Mouse (Mus musculus): ENCODE measurements around the gene Hpd. TPM values are rescaled to one million over a fixed set of nuclear protein-coding genes. Genes with fewer than 3 reads are reported as not detected.

Hpd gene
- total RNA-seq, 2 experiments from 2014 or later: not detected

Other genes with a start within 250 kb of the Hpd start
- 29.1 and 38.3 TPM in 2 replicates for gene Kdm2b, start 192.9 kb downstream of the Hpd start, total RNA-seq (2015)
- 31.6 and 38.6 TPM in 2 replicates for gene Kdm2b, start 192.9 kb downstream of the Hpd start, total RNA-seq (2017)
- gene Orai1, start 167.7 kb downstream of the Hpd start, total RNA-seq (2015): 80.5 and 87.4 TPM in 2 replicates
- gene Orai1, start 167.7 kb downstream of the Hpd start, total RNA-seq (2017): 21.0 and 21.8 TPM in 2 replicates
- gene Morn3, start 135.7 kb downstream of the Hpd start, total RNA-seq (2015): not detected in 2 replicates
- not detected in 2 replicates for gene Morn3, start 135.7 kb downstream of the Hpd start, total RNA-seq (2017)
- 0.87 and 2.5 TPM in 2 replicates for gene Tmem120b, start 114.3 kb downstream of the Hpd start, total RNA-seq (2015)
- 0.29 and 1.3 TPM in 2 replicates for gene Tmem120b, start 114.3 kb downstream of the Hpd start, total RNA-seq (2017)
- 5.4 and 7.6 TPM in 2 replicates for gene Rhof, start 50.0 kb downstream of the Hpd start, total RNA-seq (2015)
- 6.4 and 6.5 TPM in 2 replicates for gene Rhof, start 50.0 kb downstream of the Hpd start, total RNA-seq (2017)
- 40.4 and 44.9 TPM in 2 replicates for gene Setd1b, start 40.5 kb downstream of the Hpd start, total RNA-seq (2015)
- 4.1 and 8.7 TPM in 2 replicates for gene Setd1b, start 40.5 kb downstream of the Hpd start, total RNA-seq (2017)
- gene Psmd9, start 13.3 kb downstream of the Hpd start, total RNA-seq (2015): 14.0 and 24.6 TPM in 2 replicates
- gene Psmd9, start 13.3 kb downstream of the Hpd start, total RNA-seq (2017): 9.6 and 20.4 TPM in 2 replicates
- 0.29 TPM in 1 of 2 replicates, not detected in the other for gene Wdr66, start 69.4 kb upstream of the Hpd start, total RNA-seq (2015)
- gene Wdr66, start 69.4 kb upstream of the Hpd start, total RNA-seq (2017): not detected in 2 replicates
- 3.8 and 4.0 TPM in 2 replicates for gene Bcl7a, start 161.1 kb upstream of the Hpd start, total RNA-seq (2015)
- gene Bcl7a, start 161.1 kb upstream of the Hpd start, total RNA-seq (2017): 3.8 and 4.7 TPM in 2 replicates
- gene Mlxip, start 212.1 kb upstream of the Hpd start, total RNA-seq (2015): 37.0 and 40.0 TPM in 2 replicates
- 11.7 and 15.9 TPM in 2 replicates for gene Mlxip, start 212.1 kb upstream of the Hpd start, total RNA-seq (2017)

Measured in megakaryocyte, adult 5-6 weeks (primary cell).